Mouse (Mus musculus): ENCODE results near the gene Cers3.

- TF ChIP-seq POLR2A (IDR thresholded peaks at IDR 0.05; ENCODE audit: extremely low read depth, insufficient read depth, low read length), result no peak
- no peak for TF ChIP-seq CTCF (IDR thresholded peaks at IDR 0.05; ENCODE audit: low read depth, low read length)
Observed at GRCm38 (mm10) chr7:66789860-66790748, 46.8 kb downstream of the Cers3 start.

Measured in liver, adult 2 months (tissue).